Mouse (Mus musculus): Measurements from ENCODE around the gene Atat1. TPM values are rescaled to one million over a fixed set of nuclear protein-coding genes. Genes with fewer than 3 reads are reported as not detected.

Atat1 gene
- total and polyA plus RNA-seq, 3 experiments, result 10.5 to 18.3 (median 16.3) TPM

DNA sequence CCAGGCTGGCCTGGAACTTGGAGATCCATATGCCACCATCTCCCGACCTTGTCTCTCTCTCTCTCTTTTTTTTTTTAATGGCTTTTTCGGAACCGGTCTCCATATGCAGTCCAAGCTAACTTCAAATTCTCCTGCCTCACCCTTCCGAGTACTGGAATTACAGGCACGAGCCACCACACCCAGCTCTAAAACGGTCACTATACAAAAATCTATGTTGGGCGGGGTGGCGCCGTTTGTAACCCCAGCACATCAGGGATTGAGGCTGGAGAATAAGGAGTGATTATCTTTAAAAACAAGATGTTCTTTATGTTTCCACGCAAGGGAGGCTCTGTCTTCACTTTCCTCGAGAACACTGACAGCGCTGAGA, 49.1 kb downstream of the Atat1 start:
- no peak for ATAC-seq (ENCODE audit: extremely low read depth, insufficient number of reproducible peaks, low FRiP score, poor library complexity, severe bottlenecking)
- peak overlapping the region; percentile 87 for H3K4me3 ChIP-seq (ENCODE audit: low read depth, low read length)
- H3K4me1 ChIP-seq (ENCODE audit: insufficient read depth, low read depth, low read length), result peaks cover 73% of the 10 kb centered on the region

DNA sequence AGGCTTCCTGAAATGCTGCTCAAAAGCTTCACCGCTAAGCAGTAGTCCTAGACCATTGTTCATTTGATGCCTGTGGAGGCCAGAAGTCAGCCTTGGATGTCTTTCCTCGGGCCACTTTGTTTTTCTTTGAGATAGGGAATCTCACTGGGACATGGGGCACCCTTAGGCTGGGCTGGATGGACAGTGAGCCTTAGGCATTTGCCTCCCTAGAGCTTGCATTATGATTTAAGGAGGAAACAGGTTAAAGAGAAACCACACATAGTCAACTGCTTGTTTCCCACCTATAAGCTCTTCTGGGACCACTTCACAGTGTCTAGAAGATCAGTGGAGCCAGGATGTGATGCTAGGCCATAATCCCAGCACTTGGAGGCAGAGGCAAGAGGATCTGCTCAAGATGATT, 50.0 kb downstream of the Atat1 start:
- no peaks in the 10 kb centered on the region for H3K27me3 ChIP-seq (ENCODE audit: insufficient read depth, low read length)
- peaks cover 68% of the 10 kb centered on the region for H3K4me1 ChIP-seq (ENCODE audit: insufficient read depth, low read depth, low read length)
- peaks cover 64% of the 10 kb centered on the region for H3K36me3 ChIP-seq (replicated peaks)
- no peak for TF ChIP-seq GATA2 (IDR thresholded peaks at IDR 0.05; ENCODE audit: borderline replicate concordance, low read depth, low read length)
- no peak for TF ChIP-seq GATA1 (IDR thresholded peaks at IDR 0.05; ENCODE audit: borderline replicate concordance, low read length)
- no peak for TF ChIP-seq POLR2AphosphoS5 (IDR thresholded peaks at IDR 0.05; ENCODE audit: insufficient replicate concordance, low read depth, low read length)
- no peak for TF ChIP-seq CTCF (IDR thresholded peaks at IDR 0.05; ENCODE audit: low read depth, low read length)
- no peak for TF ChIP-seq TAL1 (conservative IDR thresholded peaks at IDR 0.05; ENCODE audit: low read depth, low read length)
- no peaks in the 10 kb centered on the region for H3K9me3 ChIP-seq (replicated peaks)
- DNase-seq (ENCODE audit: low spot score) (no peak), ATAC-seq (ENCODE audit: extremely low read depth, insufficient number of reproducible peaks, low FRiP score, poor library complexity, severe bottlenecking) (no peak)
- H3K4me3 ChIP-seq (ENCODE audit: low read depth, low read length), result no peak overlapping the region

More for the DNA sequence above, 49.1 kb downstream of the Atat1 start:
- peaks cover 1% of the 10 kb centered on the region; the same call in 1 of the 2 replicates for H3K27me3 ChIP-seq (ENCODE audit: insufficient read depth, low read length)
- DNase-seq (ENCODE audit: low spot score), result no peak
- H3K36me3 ChIP-seq (replicated peaks), result peaks cover 58% of the 10 kb centered on the region
- TF ChIP-seq POLR2AphosphoS5 (IDR thresholded peaks at IDR 0.05; ENCODE audit: insufficient replicate concordance, low read depth, low read length) (no peak), GATA1 (IDR thresholded peaks at IDR 0.05; ENCODE audit: borderline replicate concordance, low read length) (no peak), GATA2 (IDR thresholded peaks at IDR 0.05; ENCODE audit: borderline replicate concordance, low read depth, low read length) (no peak), CTCF (IDR thresholded peaks at IDR 0.05; ENCODE audit: low read depth, low read length) (no peak), TAL1 (conservative IDR thresholded peaks at IDR 0.05; ENCODE audit: low read depth, low read length) (no peak)
- H3K9me3 ChIP-seq (replicated peaks), result no peaks in the 10 kb centered on the region

DNA sequence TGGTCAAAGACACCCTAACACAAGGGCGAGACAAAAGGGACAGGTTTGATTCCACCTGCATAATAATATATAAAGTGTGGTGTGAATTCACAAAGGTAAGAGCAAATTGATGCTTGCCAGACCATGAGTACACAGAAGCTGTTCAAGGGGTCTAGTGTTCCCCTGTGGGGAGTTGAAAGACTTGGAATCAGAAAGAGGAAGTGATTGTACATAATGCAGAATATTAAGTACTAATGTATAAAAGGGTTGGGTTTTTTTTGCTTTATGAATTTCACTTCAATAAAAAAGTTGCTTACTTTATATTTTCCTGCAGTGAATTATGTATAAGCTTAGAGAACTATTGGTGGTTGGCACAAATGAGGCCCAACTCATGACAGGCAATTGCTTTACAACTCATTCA, 50.5 kb downstream of the Atat1 start:
- Histone ChIP-seq H3K9me3 (replicated peaks) (no peaks in the 10 kb centered on the region), H3K4me3 (ENCODE audit: low read depth, low read length) (no peak overlapping the region), H3K4me1 (ENCODE audit: insufficient read depth, low read depth, low read length) (peaks cover 68% of the 10 kb centered on the region), H3K27me3 (ENCODE audit: insufficient read depth, low read length) (no peaks in the 10 kb centered on the region), H3K36me3 (replicated peaks) (peaks cover 64% of the 10 kb centered on the region)
- ATAC-seq (ENCODE audit: extremely low read depth, insufficient number of reproducible peaks, low FRiP score, poor library complexity, severe bottlenecking) (no peak), DNase-seq (ENCODE audit: low spot score) (no peak)
- TF ChIP-seq GATA2 (IDR thresholded peaks at IDR 0.05; ENCODE audit: borderline replicate concordance, low read depth, low read length) (no peak), GATA1 (IDR thresholded peaks at IDR 0.05; ENCODE audit: borderline replicate concordance, low read length) (no peak), POLR2AphosphoS5 (IDR thresholded peaks at IDR 0.05; ENCODE audit: insufficient replicate concordance, low read depth, low read length) (no peak), TAL1 (conservative IDR thresholded peaks at IDR 0.05; ENCODE audit: low read depth, low read length) (no peak), CTCF (IDR thresholded peaks at IDR 0.05; ENCODE audit: low read depth, low read length) (no peak)

- Histone ChIP-seq H3K27me3 (ENCODE audit: insufficient read depth, low read length) (no peaks in the 10 kb centered on the region), H3K4me3 (ENCODE audit: low read depth, low read length) (no peak overlapping the region), H3K36me3 (replicated peaks) (peaks cover 90% of the 10 kb centered on the region), H3K9me3 (replicated peaks) (no peaks in the 10 kb centered on the region), H3K4me1 (ENCODE audit: insufficient read depth, low read depth, low read length) (peaks cover 65% of the 10 kb centered on the region)
- TF ChIP-seq TAL1 (conservative IDR thresholded peaks at IDR 0.05; ENCODE audit: low read depth, low read length), result peak; percentile 89
- no peak for TF ChIP-seq POLR2AphosphoS5 (IDR thresholded peaks at IDR 0.05; ENCODE audit: insufficient replicate concordance, low read depth, low read length)
- ATAC-seq (ENCODE audit: extremely low read depth, insufficient number of reproducible peaks, low FRiP score, poor library complexity, severe bottlenecking) (peak; percentile 68), DNase-seq (ENCODE audit: low spot score) (peak; percentile 46)
Measured at GRCm38 (mm10) chr17:35850974-35851373, 58.9 kb downstream of the Atat1 start.

- DNase-seq (ENCODE audit: low spot score), result no peak
- TF ChIP-seq GATA1 (IDR thresholded peaks at IDR 0.05; ENCODE audit: borderline replicate concordance, low read length) (no peak), POLR2AphosphoS5 (IDR thresholded peaks at IDR 0.05; ENCODE audit: insufficient replicate concordance, low read depth, low read length) (no peak), CTCF (IDR thresholded peaks at IDR 0.05; ENCODE audit: low read depth, low read length) (no peak), TAL1 (conservative IDR thresholded peaks at IDR 0.05; ENCODE audit: low read depth, low read length) (no peak), GATA2 (IDR thresholded peaks at IDR 0.05; ENCODE audit: borderline replicate concordance, low read depth, low read length) (no peak)
Measured at GRCm38 (mm10) chr17:35848112-35848511, 61.8 kb downstream of the Atat1 start.

More at GRCm38 (mm10) chr17:35848112-35848511, 61.8 kb downstream of the Atat1 start:
- H3K36me3 ChIP-seq (replicated peaks), result peaks cover 84% of the 10 kb centered on the region
- no peak for ATAC-seq (ENCODE audit: extremely low read depth, insufficient number of reproducible peaks, low FRiP score, poor library complexity, severe bottlenecking)
- H3K9me3 ChIP-seq (replicated peaks), result no peaks in the 10 kb centered on the region
- no peaks in the 10 kb centered on the region for H3K27me3 ChIP-seq (ENCODE audit: insufficient read depth, low read length)
- peaks cover 57% of the 10 kb centered on the region for H3K4me1 ChIP-seq (ENCODE audit: insufficient read depth, low read depth, low read length)
- no peak overlapping the region for H3K4me3 ChIP-seq (ENCODE audit: low read depth, low read length)

Other genes with a start within 250 kb of the Atat1 start
Only the 20 nearest of the 23 such genes appear.
- gene Ddr1, start 205.5 kb downstream of the Atat1 start, total RNA-seq (2014; fragmentation: Nextera tagmentation), result not detected in 2 replicates
- 0.06 TPM in 1 of 2 replicates, not detected in the other for gene Ddr1, start 205.5 kb downstream of the Atat1 start, total RNA-seq (2017)
- 0.04 and 0.06 TPM in 2 replicates for gene Ddr1, start 205.5 kb downstream of the Atat1 start, polyA plus RNA-seq (2012)
- gene Ier3, start 88.4 kb downstream of the Atat1 start, total RNA-seq (2014; fragmentation: Nextera tagmentation), result 13.7 and 21.4 TPM in 2 replicates
- 49.5 and 61.2 TPM in 2 replicates for gene Ier3, start 88.4 kb downstream of the Atat1 start, total RNA-seq (2017)
- gene Ier3, start 88.4 kb downstream of the Atat1 start, polyA plus RNA-seq (2012), result 33.5 and 39.8 TPM in 2 replicates
- gene Flot1, start 86.8 kb downstream of the Atat1 start, total RNA-seq (2014; fragmentation: Nextera tagmentation), result 68.5 and 73.7 TPM in 2 replicates
- 93.5 and 97.6 TPM in 2 replicates for gene Flot1, start 86.8 kb downstream of the Atat1 start, total RNA-seq (2017)
- gene Flot1, start 86.8 kb downstream of the Atat1 start, polyA plus RNA-seq (2012), result 65.3 and 84.9 TPM in 2 replicates
- gene Tubb5, start 71.8 kb downstream of the Atat1 start, total RNA-seq (2014; fragmentation: Nextera tagmentation), result 677 and 817 TPM in 2 replicates
- 849 and 1,028 TPM in 2 replicates for gene Tubb5, start 71.8 kb downstream of the Atat1 start, total RNA-seq (2017)
- gene Tubb5, start 71.8 kb downstream of the Atat1 start, polyA plus RNA-seq (2012), result 299 and 510 TPM in 2 replicates
- gene Mdc1, start 68.6 kb downstream of the Atat1 start, total RNA-seq (2014; fragmentation: Nextera tagmentation), result 197 and 209 TPM in 2 replicates
- gene Mdc1, start 68.6 kb downstream of the Atat1 start, total RNA-seq (2017), result 10.8 and 15.8 TPM in 2 replicates
- gene Mdc1, start 68.6 kb downstream of the Atat1 start, polyA plus RNA-seq (2012), result 18.2 and 29.7 TPM in 2 replicates
- gene Nrm, start 48.8 kb downstream of the Atat1 start, total RNA-seq (2014; fragmentation: Nextera tagmentation), result 39.9 and 59.9 TPM in 2 replicates
- gene Nrm, start 48.8 kb downstream of the Atat1 start, total RNA-seq (2017), result 51.0 and 53.3 TPM in 2 replicates
- 23.4 and 33.1 TPM in 2 replicates for gene Nrm, start 48.8 kb downstream of the Atat1 start, polyA plus RNA-seq (2012)
- gene Ppp1r18, start 44.5 kb downstream of the Atat1 start, total RNA-seq (2014; fragmentation: Nextera tagmentation), result 61.9 and 73.7 TPM in 2 replicates
- 31.1 and 33.1 TPM in 2 replicates for gene Ppp1r18, start 44.5 kb downstream of the Atat1 start, total RNA-seq (2017)
- gene Ppp1r18, start 44.5 kb downstream of the Atat1 start, polyA plus RNA-seq (2012), result 87.9 and 103 TPM in 2 replicates
- gene Dhx16, start 30.3 kb downstream of the Atat1 start, total RNA-seq (2014; fragmentation: Nextera tagmentation), result 48.8 and 56.3 TPM in 2 replicates
- 76.8 and 81.1 TPM in 2 replicates for gene Dhx16, start 30.3 kb downstream of the Atat1 start, total RNA-seq (2017)
- gene Dhx16, start 30.3 kb downstream of the Atat1 start, polyA plus RNA-seq (2012), result 73.6 and 77.5 TPM in 2 replicates
- 32.7 and 45.0 TPM in 2 replicates for gene 2310061I04Rik, start 12.6 kb downstream of the Atat1 start, total RNA-seq (2014; fragmentation: Nextera tagmentation)
- 3.1 and 3.3 TPM in 2 replicates for gene 2310061I04Rik, start 12.6 kb downstream of the Atat1 start, total RNA-seq (2017)
- 163 and 185 TPM in 2 replicates for gene 2310061I04Rik, start 12.6 kb downstream of the Atat1 start, polyA plus RNA-seq (2012)
- gene Mrps18b, start 6.3 kb upstream of the Atat1 start, total RNA-seq (2014; fragmentation: Nextera tagmentation), result 107 and 118 TPM in 2 replicates
- gene Mrps18b, start 6.3 kb upstream of the Atat1 start, total RNA-seq (2017), result 103 and 127 TPM in 2 replicates
- 7.8 and 8.9 TPM in 2 replicates for gene Mrps18b, start 6.3 kb upstream of the Atat1 start, polyA plus RNA-seq (2012)
- 85.7 and 93.8 TPM in 2 replicates for gene Ppp1r10, start 6.4 kb upstream of the Atat1 start, total RNA-seq (2014; fragmentation: Nextera tagmentation)
- gene Ppp1r10, start 6.4 kb upstream of the Atat1 start, total RNA-seq (2017), result 64.7 and 77.3 TPM in 2 replicates
- gene Ppp1r10, start 6.4 kb upstream of the Atat1 start, polyA plus RNA-seq (2012), result 30.9 and 33.0 TPM in 2 replicates
- 77.0 and 80.6 TPM in 2 replicates for gene Abcf1, start 59.7 kb upstream of the Atat1 start, total RNA-seq (2014; fragmentation: Nextera tagmentation)
- gene Abcf1, start 59.7 kb upstream of the Atat1 start, total RNA-seq (2017), result 129 and 176 TPM in 2 replicates
- gene Abcf1, start 59.7 kb upstream of the Atat1 start, polyA plus RNA-seq (2012), result 167 and 196 TPM in 2 replicates
- 18.5 and 22.9 TPM in 2 replicates for gene Gnl1, start 69.8 kb upstream of the Atat1 start, total RNA-seq (2014; fragmentation: Nextera tagmentation)
- gene Gnl1, start 69.8 kb upstream of the Atat1 start, total RNA-seq (2017), result 28.6 and 29.5 TPM in 2 replicates
- 120 and 121 TPM in 2 replicates for gene Gnl1, start 69.8 kb upstream of the Atat1 start, polyA plus RNA-seq (2012)
- 38.6 and 49.4 TPM in 2 replicates for gene Prr3, start 70.2 kb upstream of the Atat1 start, total RNA-seq (2014; fragmentation: Nextera tagmentation)
- 11.4 and 15.6 TPM in 2 replicates for gene Prr3, start 70.2 kb upstream of the Atat1 start, total RNA-seq (2017)
- 30.1 and 33.1 TPM in 2 replicates for gene Prr3, start 70.2 kb upstream of the Atat1 start, polyA plus RNA-seq (2012)
- gene H2-T24, start 110.5 kb upstream of the Atat1 start, total RNA-seq (2014; fragmentation: Nextera tagmentation), result 16.6 TPM in 1 of 2 replicates, not detected in the other
- gene H2-T24, start 110.5 kb upstream of the Atat1 start, total RNA-seq (2017), result 5.8 and 6.9 TPM in 2 replicates
- gene H2-T24, start 110.5 kb upstream of the Atat1 start, polyA plus RNA-seq (2012), result 0.47 and 0.50 TPM in 2 replicates
- gene H2-T23, start 122.8 kb upstream of the Atat1 start, total RNA-seq (2014; fragmentation: Nextera tagmentation), result 2.3 and 11.3 TPM in 2 replicates
- gene H2-T23, start 122.8 kb upstream of the Atat1 start, total RNA-seq (2017), result 21.6 and 29.4 TPM in 2 replicates
- 9.5 and 9.8 TPM in 2 replicates for gene H2-T23, start 122.8 kb upstream of the Atat1 start, polyA plus RNA-seq (2012)
- 6.5 and 12.0 TPM in 2 replicates for gene H2-T22, start 132.7 kb upstream of the Atat1 start, total RNA-seq (2014; fragmentation: Nextera tagmentation)
- 20.0 and 22.8 TPM in 2 replicates for gene H2-T22, start 132.7 kb upstream of the Atat1 start, total RNA-seq (2017)
- 3.1 and 5.7 TPM in 2 replicates for gene H2-T22, start 132.7 kb upstream of the Atat1 start, polyA plus RNA-seq (2012)
- gene Gm6034, start 132.9 kb upstream of the Atat1 start, total RNA-seq (2014; fragmentation: Nextera tagmentation), result not detected in 2 replicates
- not detected in 2 replicates for gene Gm6034, start 132.9 kb upstream of the Atat1 start, total RNA-seq (2017)
- gene Gm6034, start 132.9 kb upstream of the Atat1 start, polyA plus RNA-seq (2012), result not detected in 2 replicates
- gene Gm11127, start 148.3 kb upstream of the Atat1 start, total RNA-seq (2014; fragmentation: Nextera tagmentation), result not detected in 2 replicates
- gene Gm11127, start 148.3 kb upstream of the Atat1 start, total RNA-seq (2017), result not detected in 2 replicates
- gene Gm11127, start 148.3 kb upstream of the Atat1 start, polyA plus RNA-seq (2012), result not detected in 2 replicates
- gene Gm19684, start 211.6 kb upstream of the Atat1 start, total RNA-seq (2014; fragmentation: Nextera tagmentation), result not detected in 2 replicates
- 0.11 TPM in 1 of 2 replicates, not detected in the other for gene Gm19684, start 211.6 kb upstream of the Atat1 start, total RNA-seq (2017)
- gene Gm19684, start 211.6 kb upstream of the Atat1 start, polyA plus RNA-seq (2012), result 0.03 TPM in 1 of 2 replicates, not detected in the other

Data from G1E (cell line).